Mouse (Mus musculus): ENCODE data around the gene Gstm7.

- TF ChIP-seq EP300 (IDR thresholded peaks at IDR 0.05; ENCODE audit: low read depth) (no peak), CTCF (IDR thresholded peaks at IDR 0.05; ENCODE audit: low read depth) (no peak)
Measured at GRCm38 (mm10) chr3:107972070-107972469, 40.5 kb upstream of the Gstm7 start.

All from liver, postnatal 0 days (tissue).